Comparison of ENCODE assay signal across 11 mouse cellular contexts in genomic region chr11:31617236-31617635, GRCm38 (mm10). TPM values are rescaled to one million over a fixed set of nuclear protein-coding genes. Genes with fewer than 3 reads are reported as not detected.
DNase-seq lines count a peak whose midpoint lies in the region; ATAC-seq and TF ChIP-seq lines count a peak whose summit lies in the region.
"Had no signal": no experiment of that assay in that cellular context is flagged by ENCODE, and none has a peak within 500 bp of the region (broad histone marks: within the 10 kb centered on the region; RNA-seq: fewer than 3 reads in every experiment).

No protein-coding gene starts in this region.

- TF ChIP-seq POLR2A in heart, adult 2 months (IDR thresholded peaks at IDR 0.05; ENCODE audit: insufficient read depth, low read depth, low read length): no peak

- no peak overlapping the region for H3K4me3 ChIP-seq in heart, adult 2 months
- H3K4me3 ChIP-seq in lung, embryonic 15.5 days: no peak overlapping the region
- H3K4me3 ChIP-seq: embryonic facial prominence, embryonic 15.5 days; liver, embryonic 15.5 days; stomach, embryonic 15.5 days had no signal

- ATAC-seq in lung, embryonic 15.5 days (ENCODE audit: borderline replicate concordance, extremely low read depth, low FRiP score, low TSS enrichment): peak; percentile 74
- no peak for ATAC-seq in erythroblast, adult 5-6 weeks (replicated peaks; ENCODE audit: low FRiP score, poor library complexity, severe bottlenecking)

- TF ChIP-seq CTCF in heart, adult 2 months (IDR thresholded peaks at IDR 0.05): no peak

- H3K36me3 ChIP-seq in heart, adult 2 months (ENCODE audit: control insufficient read depth, insufficient read depth, low read length): no peaks in the 10 kb centered on the region
- H3K36me3 ChIP-seq in lung, embryonic 15.5 days: no peaks in the 10 kb centered on the region
- H3K36me3 ChIP-seq: embryonic facial prominence, embryonic 15.5 days; liver, embryonic 15.5 days; stomach, embryonic 15.5 days had no signal

- peak; percentile 92 for TF ChIP-seq EP300 in heart, adult 2 months (IDR thresholded peaks at IDR 0.05; ENCODE audit: insufficient read depth, low read depth, low read length)

- no peaks in the 10 kb centered on the region for H3K27me3 ChIP-seq in heart, adult 2 months (ENCODE audit: control insufficient read depth, insufficient read depth, low read length)
- H3K27me3 ChIP-seq in lung, embryonic 15.5 days: no peaks in the 10 kb centered on the region
- H3K27me3 ChIP-seq: embryonic facial prominence, embryonic 15.5 days; liver, embryonic 15.5 days; stomach, embryonic 15.5 days had no signal

- 40% methylated on average over 3 of the region's 3 CpGs for WGBS in heart, adult 2 months
- 28% methylated on average over 3 of the region's 3 CpGs for WGBS in lung, embryonic 15.5 days

- H3K27ac ChIP-seq in heart, adult 2 months: peak overlapping the region; percentile 26; the same call in 1 of the 2 replicates
- no peak overlapping the region for H3K27ac ChIP-seq in lung, embryonic 15.5 days
- H3K27ac ChIP-seq: embryonic facial prominence, embryonic 15.5 days; liver, embryonic 15.5 days; stomach, embryonic 15.5 days had no signal

- H3K9me3 ChIP-seq in lung, embryonic 15.5 days: no peaks in the 10 kb centered on the region
- H3K9me3 ChIP-seq: embryonic facial prominence, embryonic 15.5 days; liver, embryonic 15.5 days; stomach, embryonic 15.5 days had no signal

- no peaks in the 10 kb centered on the region for H3K79me2 ChIP-seq in heart, adult 2 months (replicated peaks; ENCODE audit: control insufficient read depth, insufficient read depth, low read length)

- DNase-seq in retina, postnatal 7 days (ENCODE audit: low read depth, low spot score): peak; percentile 16
- DNase-seq in retina, postnatal 1 day: no peak
- DNase-seq in heart, adult 2 months: peak; percentile 91
- DNase-seq in urinary bladder, postnatal 4 days (ENCODE audit: low spot score in 2 of 2): peak; percentile 74 to 80
- DNase-seq in frontal cortex, postnatal 10 days (ENCODE audit: low spot score in 2 of 2): no peak
- no peak for DNase-seq in thymus, postnatal 36 days

- no peak overlapping the region for H3K4me2 ChIP-seq in lung, embryonic 15.5 days
- H3K4me2 ChIP-seq: embryonic facial prominence, embryonic 15.5 days; liver, embryonic 15.5 days; stomach, embryonic 15.5 days had no signal

- no peak overlapping the region for H3K9ac ChIP-seq in heart, adult 2 months (ENCODE audit: low read depth, low read length)
- no peak overlapping the region for H3K9ac ChIP-seq in lung, embryonic 15.5 days
- H3K9ac ChIP-seq: embryonic facial prominence, embryonic 15.5 days; liver, embryonic 15.5 days; stomach, embryonic 15.5 days had no signal

- peaks cover 3% of the 10 kb centered on the region for H3K4me1 ChIP-seq in heart, adult 2 months (ENCODE audit: control insufficient read depth, insufficient read depth, low read length)
- H3K4me1 ChIP-seq in lung, embryonic 15.5 days: peaks cover 7% of the 10 kb centered on the region; the same call in 1 of the 2 replicates
- H3K4me1 ChIP-seq: embryonic facial prominence, embryonic 15.5 days; liver, embryonic 15.5 days; stomach, embryonic 15.5 days had no signal

- intact Hi-C loops in heart, adult 2 months (cut with DNase I): loop anchor here (2.0 kb wide), 2 partner anchors 246 to 368 kb away; partner anchors contain the start of gene Stc2

RNA-seq across cellular contexts. Expression of gene Bod1, which starts 54.4 kb away (rescaled TPM):
- 100 to 1,000 TPM; 125 to 140 TPM for total RNA-seq in heart, adult 2 months (2021)
- 105 and 181 TPM in 2 replicates for polyA plus RNA-seq in heart, adult 2 months (2012; rRNA removed)
- 86.6 and 87.5 TPM in 2 replicates for polyA plus RNA-seq in lung, embryonic 15.5 days (2015; fragmentation: Nextera tagmentation; extraction: Ambion mirVana)
- total RNA-seq in erythroblast, adult 5-6 weeks (2015; ENCODE audit: low replicate concordance): 1.9 and 4.6 TPM in 2 replicates
- 1.5 and 3.2 TPM in 2 replicates for total RNA-seq in erythroblast, adult 5-6 weeks (2017; ENCODE audit: low replicate concordance)

Comparison
In these comparisons a context has a peak if more than half of its experiments do, and no peak if none do; other contexts are left out.
1. DNase-seq: peak in retina, postnatal 7 days (single experiment), heart, adult 2 months (2 of 2) and urinary bladder, postnatal 4 days (2 of 2); none in retina, postnatal 1 day (single experiment), frontal cortex, postnatal 10 days (0 of 2) and thymus, postnatal 36 days (0 of 2).
2. RNA of gene Bod1, which starts 54.4 kb away (total RNA-seq): 125 to 140 TPM in heart, adult 2 months; 1.5 to 4.6 TPM in erythroblast, adult 5-6 weeks; every median in the first group is over 10 times any median in the second.